Mouse (Mus musculus) inflammation-experienced regulatory T-cells (primary cell): ENCODE data around the gene Hectd3. TPM values are rescaled to one million over a fixed set of nuclear protein-coding genes. Genes with fewer than 3 reads are reported as not detected.

Experiments used
- polyA plus RNA-seq, 2 experiments: library from polyadenylated mRNA; unstranded; fragments of 100-300 nt; shearing (Covaris generic); gene quantifications; one replicate each; pipeline ENCODE4 v1.2.1; 2017

The Hectd3 gene
- 10 to 100 TPM; 33.8 to 38.5 TPM for polyA plus RNA-seq

GRCm38 (mm10) chr4:116995131-116995797, at the start of gene Hectd3:
Gene Hectd3, plus strand, starts transcription at chr4:116995317.

GRCm38 (mm10) chr4:116993672-116994621, 1.2 kb upstream of the Hectd3 start, which contains the start of gene Urod:
Gene Urod, minus strand, starts transcription at chr4:116994413.

GRCm38 (mm10) chr4:117019206-117020134, 24.4 kb downstream of the Hectd3 start, which contains the start of gene Eif2b3:
Gene Eif2b3, plus strand, starts transcription at chr4:117019402.

Other genes with a start within 250 kb of the Hectd3 start
- 10 to 100 TPM; 39.8 to 43.6 TPM for gene Toe1, start 187.7 kb upstream of the Hectd3 start, polyA plus RNA-seq
- gene Mutyh, start 187.6 kb upstream of the Hectd3 start, polyA plus RNA-seq: 10 to 100 TPM in 1 of 2 experiments, 1 to 10 TPM in 1; 9.6 to 18.9 TPM
- gene Hpdl, start 173.6 kb upstream of the Hectd3 start, polyA plus RNA-seq: under 1 TPM; 0.21 to 0.37 TPM
- 1 to 10 TPM in 1 of 2 experiments, under 1 TPM in 1; 0.02 to 1.4 TPM for gene Zswim5, start 117.9 kb upstream of the Hectd3 start, polyA plus RNA-seq
- 10 to 100 TPM; 91.4 to 97.6 TPM for gene Urod, start 904 bp upstream of the Hectd3 start, polyA plus RNA-seq
- gene Eif2b3, start 24.1 kb downstream of the Hectd3 start, polyA plus RNA-seq: 10 to 100 TPM; 30.3 to 42.6 TPM
- 1 to 10 TPM in 1 of 2 experiments, under 1 TPM in 1; 0.94 to 1.5 TPM for gene Ptch2, start 100.8 kb downstream of the Hectd3 start, polyA plus RNA-seq
- 10 to 100 TPM; 56.6 to 58.9 TPM for gene Btbd19, start 130.4 kb downstream of the Hectd3 start, polyA plus RNA-seq
- gene Tctex1d4, start 131.5 kb downstream of the Hectd3 start, polyA plus RNA-seq: 1 to 10 TPM in 1 of 2 experiments, not detected in 1; 2.0 TPM
- gene Plk3, start 138.6 kb downstream of the Hectd3 start, polyA plus RNA-seq: 10 to 100 TPM; 60.7 to 66.8 TPM
- 100 to 1,000 TPM; 407 to 429 TPM for gene Rps8, start 160.9 kb downstream of the Hectd3 start, polyA plus RNA-seq
- 1 to 10 TPM; 1.7 to 4.6 TPM for gene Kif2c, start 187.3 kb downstream of the Hectd3 start, polyA plus RNA-seq